Mouse (Mus musculus): ENCODE results near the gene Syt11. TPM values are rescaled to one million over a fixed set of nuclear protein-coding genes. Genes with fewer than 3 reads are reported as not detected.
"Not testable (repeated sequence)": the region's sequence is repeated elsewhere in the genome, so short reads cannot be mapped to it uniquely, and the experiment has no call there.

The Syt11 gene
- polyA plus RNA-seq (2012; fragmentation: generic; extraction: Trizol), result 6.1 TPM
- long read RNA-seq, experiment 1, full-length matches to known transcripts, result 2 of 8 reads
- long read RNA-seq, experiment 1, partial matches to known transcripts, result 0 of 8 reads
- long read RNA-seq, experiment 1, other reads (novel, unspliced or antisense), result 6 of 8 reads
- long read RNA-seq, experiment 2, full-length matches to known transcripts, result 6 of 7 reads
- long read RNA-seq, experiment 2, partial matches to known transcripts, result 0 of 7 reads
- long read RNA-seq, experiment 2, other reads (novel, unspliced or antisense), result 1 of 7 reads

DNA sequence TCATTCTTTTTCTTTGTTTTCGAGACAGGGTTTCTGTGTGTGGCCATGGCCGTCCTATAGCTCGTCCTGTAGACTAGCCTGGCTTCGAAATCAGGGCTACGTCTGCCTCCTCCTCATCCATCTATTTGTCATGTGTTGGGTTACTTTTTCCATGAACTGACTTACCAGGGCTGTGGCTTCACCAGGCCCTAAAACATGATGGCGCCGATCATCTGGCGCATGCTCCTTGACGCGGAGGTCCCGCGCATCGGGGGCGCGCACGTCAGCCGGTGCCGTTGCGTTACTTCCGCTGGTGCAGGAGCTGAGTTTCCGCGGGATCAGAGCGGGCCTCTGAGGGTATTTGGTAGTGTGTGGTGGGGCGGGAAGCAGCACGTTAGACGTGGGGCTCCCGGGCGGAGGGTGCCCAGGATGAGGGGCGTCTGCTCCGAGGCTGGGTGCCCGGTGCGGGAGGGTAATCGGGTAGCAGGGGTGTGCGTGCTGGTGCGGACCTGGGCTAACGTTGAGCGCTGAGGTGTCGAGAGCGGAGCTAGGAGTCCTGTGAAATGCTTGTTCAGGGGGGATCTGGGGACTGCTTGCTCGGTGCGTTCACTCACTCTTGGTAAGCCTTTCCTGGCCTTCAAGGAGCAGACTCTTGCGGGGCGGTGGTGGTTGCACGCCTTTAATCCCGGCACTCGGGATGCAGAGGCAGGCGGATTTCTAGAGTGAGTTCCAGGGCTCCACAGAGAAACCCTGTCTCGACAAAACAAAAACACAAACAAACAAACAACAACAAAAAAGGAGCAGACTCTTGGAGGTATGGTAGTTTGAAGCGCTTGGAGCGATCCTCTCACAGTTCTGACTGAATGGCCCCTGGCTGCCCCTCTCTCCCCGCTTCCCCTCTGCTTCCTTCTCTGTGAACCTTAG, at the start of gene Syt11:
Gene Syt11 (minus strand): TSS at position 226 of the 903 bp plus-strand sequence.
- H3ac ChIP-seq (ENCODE audit: control insufficient read depth, insufficient read length, low read depth), result peak within 1 kb of the TSS; percentile 88
- H3K79me3 ChIP-seq (ENCODE audit: low read depth); H3K27me3 ChIP-seq (ENCODE audit: control insufficient read depth, insufficient read depth, insufficient read length); H3K36me3 ChIP-seq (ENCODE audit: control insufficient read depth, insufficient read depth); H3K79me2 ChIP-seq (ENCODE audit: control insufficient read depth, insufficient read depth): not testable (repeated sequence)
- peak within 1 kb of the TSS; percentile 45 for H3K4me3 ChIP-seq (ENCODE audit: insufficient read depth, poor library complexity, severe bottlenecking)

GRCm38 (mm10) chr3:88803910-88804540, 29.1 kb upstream of the Syt11 start:
- H3ac ChIP-seq (ENCODE audit: control insufficient read depth, insufficient read length, low read depth), result no peak overlapping the region
- peaks cover 14% of the 10 kb centered on the region for H3K36me3 ChIP-seq (ENCODE audit: control insufficient read depth, insufficient read depth)
- H3K27me3 ChIP-seq (ENCODE audit: control insufficient read depth, insufficient read depth, insufficient read length), result no peaks in the 10 kb centered on the region
- no peaks in the 10 kb centered on the region for H3K79me2 ChIP-seq (ENCODE audit: control insufficient read depth, insufficient read depth)
- no peak for TF ChIP-seq MYOD1 (IDR thresholded peaks at IDR 0.05; ENCODE audit: control insufficient read depth, insufficient read length, low read depth)
- TF ChIP-seq FOSL1 (IDR thresholded peaks at IDR 0.05; ENCODE audit: insufficient read depth, low read length, poor library complexity, severe bottlenecking), result no peak
- H3K79me3 ChIP-seq (ENCODE audit: low read depth), result no peaks in the 10 kb centered on the region
- no peak overlapping the region for H3K4me3 ChIP-seq (ENCODE audit: insufficient read depth, poor library complexity, severe bottlenecking)

DNA sequence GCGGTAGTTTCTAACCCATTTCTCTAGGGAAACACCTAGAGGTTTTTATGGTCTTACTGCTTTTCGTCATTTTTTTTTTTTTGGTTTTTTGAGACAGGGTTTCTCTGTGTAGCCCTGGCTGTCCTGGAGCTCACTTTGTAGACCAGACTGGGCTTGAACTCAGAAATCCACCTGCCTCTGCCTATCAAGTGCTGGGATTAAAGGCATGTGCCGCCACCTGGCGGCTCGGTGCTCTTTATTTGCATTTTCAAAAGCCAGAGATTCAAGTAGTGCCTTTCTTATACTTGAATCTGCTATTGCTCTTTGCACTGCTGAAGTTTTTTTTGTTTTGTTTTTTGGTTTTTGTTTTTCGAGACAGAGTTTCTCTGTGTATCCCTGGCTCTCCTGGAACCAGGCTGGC, 22.5 kb upstream of the Syt11 start:
- H3K79me3 ChIP-seq (ENCODE audit: low read depth); H3K4me3 ChIP-seq (ENCODE audit: insufficient read depth, poor library complexity, severe bottlenecking); H3K36me3 ChIP-seq (ENCODE audit: control insufficient read depth, insufficient read depth); H3K79me2 ChIP-seq (ENCODE audit: control insufficient read depth, insufficient read depth); H3K27me3 ChIP-seq (ENCODE audit: control insufficient read depth, insufficient read depth, insufficient read length); H3ac ChIP-seq (ENCODE audit: control insufficient read depth, insufficient read length, low read depth): not testable (repeated sequence)

DNA sequence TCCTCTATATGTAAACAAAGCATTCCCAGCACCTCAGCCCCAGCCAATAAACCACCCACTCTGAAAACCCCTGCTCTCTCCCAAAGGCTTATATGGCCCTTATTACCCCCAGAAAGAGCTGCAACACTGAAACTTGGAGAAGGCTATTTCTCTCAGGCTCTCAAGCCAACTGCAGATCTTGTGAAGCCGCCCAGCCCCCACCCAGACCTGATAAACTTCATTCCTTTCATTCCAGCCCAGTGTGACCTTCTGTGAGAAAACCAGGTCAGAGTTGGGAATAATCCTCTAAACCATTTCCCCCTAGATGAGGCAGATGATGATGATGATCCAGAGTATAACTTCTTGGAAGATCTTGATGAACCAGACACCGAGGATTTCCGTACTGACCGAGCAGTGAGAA, 13.1 kb upstream of the Syt11 start:
- H3ac ChIP-seq (ENCODE audit: control insufficient read depth, insufficient read length, low read depth); H3K27me3 ChIP-seq (ENCODE audit: control insufficient read depth, insufficient read depth, insufficient read length); H3K4me3 ChIP-seq (ENCODE audit: insufficient read depth, poor library complexity, severe bottlenecking); H3K79me2 ChIP-seq (ENCODE audit: control insufficient read depth, insufficient read depth); H3K79me3 ChIP-seq (ENCODE audit: low read depth); H3K36me3 ChIP-seq (ENCODE audit: control insufficient read depth, insufficient read depth): not testable (repeated sequence)

DNA sequence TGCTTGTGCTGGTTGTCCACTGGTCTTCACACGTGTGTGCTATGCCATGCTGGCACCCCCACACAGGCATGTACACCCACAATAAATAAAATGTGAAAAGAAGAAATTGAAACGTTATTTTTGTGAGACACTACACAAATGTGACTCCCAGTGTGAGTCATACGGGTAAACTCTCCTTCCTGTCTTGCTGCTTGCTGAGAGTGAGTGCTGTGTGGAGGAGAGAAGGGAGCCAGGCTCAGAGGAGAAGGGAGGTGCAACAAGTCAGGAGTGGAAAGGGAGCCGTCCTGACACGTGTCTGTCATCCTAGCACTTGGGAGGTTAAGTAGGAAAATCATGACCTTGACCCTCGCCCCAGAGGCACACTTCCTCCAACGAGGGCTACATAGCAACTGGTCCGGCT, 11.8 kb upstream of the Syt11 start:
- not testable (repeated sequence) for H3K79me3 ChIP-seq (ENCODE audit: low read depth); H3K27me3 ChIP-seq (ENCODE audit: control insufficient read depth, insufficient read depth, insufficient read length); H3K4me3 ChIP-seq (ENCODE audit: insufficient read depth, poor library complexity, severe bottlenecking); H3K36me3 ChIP-seq (ENCODE audit: control insufficient read depth, insufficient read depth); H3ac ChIP-seq (ENCODE audit: control insufficient read depth, insufficient read length, low read depth); H3K79me2 ChIP-seq (ENCODE audit: control insufficient read depth, insufficient read depth)

GRCm38 (mm10) chr3:88786323-88786722, 11.4 kb upstream of the Syt11 start:
- not testable (repeated sequence) for H3K79me3 ChIP-seq (ENCODE audit: low read depth); H3K79me2 ChIP-seq (ENCODE audit: control insufficient read depth, insufficient read depth); H3K36me3 ChIP-seq (ENCODE audit: control insufficient read depth, insufficient read depth); H3ac ChIP-seq (ENCODE audit: control insufficient read depth, insufficient read length, low read depth); H3K27me3 ChIP-seq (ENCODE audit: control insufficient read depth, insufficient read depth, insufficient read length); H3K4me3 ChIP-seq (ENCODE audit: insufficient read depth, poor library complexity, severe bottlenecking)

GRCm38 (mm10) chr3:88784889-88785288, 9.9 kb upstream of the Syt11 start:
- Histone ChIP-seq H3K4me3 (ENCODE audit: insufficient read depth, poor library complexity, severe bottlenecking) (no peak overlapping the region), H3K36me3 (ENCODE audit: control insufficient read depth, insufficient read depth) (peaks cover 9% of the 10 kb centered on the region), H3K27me3 (ENCODE audit: control insufficient read depth, insufficient read depth, insufficient read length) (no peaks in the 10 kb centered on the region), H3K79me3 (ENCODE audit: low read depth) (peaks cover 3% of the 10 kb centered on the region), H3ac (ENCODE audit: control insufficient read depth, insufficient read length, low read depth) (no peak overlapping the region), H3K79me2 (ENCODE audit: control insufficient read depth, insufficient read depth) (peaks cover 8% of the 10 kb centered on the region)
- TF ChIP-seq CTCF (IDR thresholded peaks at IDR 0.05; ENCODE audit: control insufficient read depth, insufficient read depth, insufficient read length), result no peak
- TF ChIP-seq MAX (IDR thresholded peaks at IDR 0.05), result no peak
- no peak for TF ChIP-seq FOSL1 (IDR thresholded peaks at IDR 0.05; ENCODE audit: insufficient read depth, low read length, poor library complexity, severe bottlenecking)
- no peak for TF ChIP-seq MYOD1 (IDR thresholded peaks at IDR 0.05; ENCODE audit: control insufficient read depth, insufficient read length, low read depth)
- TF ChIP-seq CEBPB (IDR thresholded peaks at IDR 0.05; ENCODE audit: low read depth), result no peak
- no peak for TF ChIP-seq MYOG (IDR thresholded peaks at IDR 0.05; ENCODE audit: control insufficient read depth, extremely low read depth, insufficient read length)
- no peak for TF ChIP-seq USF1 (IDR thresholded peaks at IDR 0.05; ENCODE audit: low read depth)

GRCm38 (mm10) chr3:88773163-88773562, 1.8 kb downstream of the Syt11 start:
- H3K79me3 ChIP-seq (ENCODE audit: low read depth); H3K27me3 ChIP-seq (ENCODE audit: control insufficient read depth, insufficient read depth, insufficient read length); H3ac ChIP-seq (ENCODE audit: control insufficient read depth, insufficient read length, low read depth); H3K36me3 ChIP-seq (ENCODE audit: control insufficient read depth, insufficient read depth); H3K79me2 ChIP-seq (ENCODE audit: control insufficient read depth, insufficient read depth); H3K4me3 ChIP-seq (ENCODE audit: insufficient read depth, poor library complexity, severe bottlenecking): not testable (repeated sequence)

DNA sequence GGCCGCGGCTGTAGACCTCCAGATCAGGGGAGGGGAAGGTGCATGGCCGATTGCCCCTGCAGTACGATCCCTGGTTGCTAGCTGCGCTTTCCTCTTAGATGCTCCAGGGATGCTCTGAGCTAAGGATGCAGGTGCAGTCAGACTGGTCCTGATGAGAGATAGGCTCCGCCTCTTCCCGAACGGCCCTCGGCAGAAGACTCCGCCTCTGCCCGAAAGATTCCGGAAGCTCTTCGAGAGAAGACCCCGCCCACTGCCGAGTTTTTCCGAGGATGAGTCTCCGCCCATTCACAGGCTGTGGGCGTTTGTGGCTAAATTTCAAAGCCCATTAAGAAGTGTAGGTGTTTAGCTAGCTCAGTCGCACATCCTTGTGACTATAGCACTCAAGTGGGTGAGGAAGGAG, 2.6 kb downstream of the Syt11 start:
- H3K79me3 ChIP-seq (ENCODE audit: low read depth); H3K27me3 ChIP-seq (ENCODE audit: control insufficient read depth, insufficient read depth, insufficient read length); H3K36me3 ChIP-seq (ENCODE audit: control insufficient read depth, insufficient read depth); H3ac ChIP-seq (ENCODE audit: control insufficient read depth, insufficient read length, low read depth); H3K4me3 ChIP-seq (ENCODE audit: insufficient read depth, poor library complexity, severe bottlenecking); H3K79me2 ChIP-seq (ENCODE audit: control insufficient read depth, insufficient read depth): not testable (repeated sequence)

DNA sequence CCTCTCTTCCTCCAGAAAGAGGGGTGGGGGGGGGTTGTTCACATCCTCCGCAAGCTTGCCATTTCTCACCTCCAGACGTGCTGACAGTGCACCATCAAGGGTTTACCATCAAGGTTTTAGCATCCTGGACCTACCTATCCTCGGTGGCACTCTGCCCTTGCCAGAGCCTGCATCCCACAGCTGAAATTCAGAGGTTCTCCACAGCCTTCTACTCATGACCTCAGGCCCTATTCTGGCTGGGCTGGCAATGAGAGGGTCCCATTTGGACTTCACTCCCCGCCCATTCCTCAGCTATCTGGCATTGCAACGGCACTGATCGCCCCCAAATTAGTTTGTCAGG, 3.1 kb downstream of the Syt11 start:
- not testable (repeated sequence) for H3K4me3 ChIP-seq (ENCODE audit: insufficient read depth, poor library complexity, severe bottlenecking); H3ac ChIP-seq (ENCODE audit: control insufficient read depth, insufficient read length, low read depth); H3K79me3 ChIP-seq (ENCODE audit: low read depth); H3K79me2 ChIP-seq (ENCODE audit: control insufficient read depth, insufficient read depth); H3K27me3 ChIP-seq (ENCODE audit: control insufficient read depth, insufficient read depth, insufficient read length); H3K36me3 ChIP-seq (ENCODE audit: control insufficient read depth, insufficient read depth)
